Mouse (Mus musculus) spleen, postnatal 10 days (tissue): ENCODE measurements at regions not wholly inside any gene's neighbourhood (a gene's known extent, or its start where the extent isn't known, plus 50 kb on each side); places are given as distances from the start of the nearest gene placed in this dataset.

Experiments used
- DNase-seq, 2 experiments: peaks; one replicate each; pipeline ENCODE4 v3.0.0; 2021 to 2022; ENCODE audit warnings: low spot score in 2 of 2

DNA sequence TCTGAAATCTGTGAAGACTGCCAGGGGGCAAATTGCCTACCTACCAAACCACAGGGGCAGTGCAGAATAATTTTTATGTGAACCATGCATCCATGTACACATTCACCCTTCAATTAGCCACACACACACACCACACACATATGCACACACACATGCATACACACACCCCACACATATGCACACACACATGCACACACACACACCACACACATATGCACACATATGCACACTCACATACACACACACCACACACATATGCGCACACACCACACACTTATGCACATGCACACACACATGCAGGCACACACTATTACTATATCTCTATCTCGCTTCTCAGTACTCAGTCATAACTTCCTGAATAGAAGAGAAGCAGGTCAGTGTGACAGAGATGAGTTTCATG, 95.9 kb upstream of the Cadm1 start:
- no peak for DNase-seq

GRCm38 (mm10) chr9:47438976-47439375, 91.0 kb upstream of the Cadm1 start:
- no peak for DNase-seq

DNA sequence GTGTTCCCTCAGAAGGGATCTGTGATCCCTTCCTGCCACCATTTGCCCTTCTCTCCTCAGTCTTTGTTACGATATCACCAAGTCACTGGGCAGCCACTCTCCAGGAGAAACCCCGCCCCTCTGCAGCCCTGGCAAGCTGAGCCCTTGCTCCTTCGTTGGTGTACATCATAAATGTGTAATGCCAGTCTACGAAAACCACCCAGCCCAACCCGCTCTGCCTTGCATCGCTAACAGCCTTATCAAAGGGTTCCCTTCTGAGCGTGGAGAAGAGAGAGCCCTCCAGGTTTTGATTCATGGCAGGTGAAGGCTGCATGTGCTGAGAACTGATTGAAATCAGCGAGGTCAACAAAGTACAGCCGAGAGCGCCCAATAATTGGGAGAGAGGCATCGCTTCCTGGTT, 90.5 kb upstream of the Cadm1 start:
- DNase-seq: no peak

DNA sequence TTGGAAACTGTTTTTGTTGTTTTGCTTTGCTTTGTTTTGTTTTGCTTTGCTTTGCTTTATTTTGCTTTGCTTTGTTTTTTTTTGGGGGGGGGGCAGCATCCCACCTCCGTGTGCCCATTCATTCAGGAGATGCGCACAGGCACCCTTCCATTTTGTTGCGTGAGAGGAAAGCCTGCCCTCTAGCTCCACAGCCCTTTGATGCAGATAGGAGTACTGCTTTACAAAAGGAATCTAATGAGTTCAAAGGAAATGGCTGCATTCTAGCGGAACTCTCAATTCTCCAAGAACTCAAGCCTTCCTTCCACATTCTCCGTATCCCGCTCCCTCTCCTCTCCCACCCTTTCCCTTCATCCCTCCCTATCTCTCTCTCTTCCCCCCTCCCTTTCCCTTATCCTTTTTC, 89.8 kb upstream of the Cadm1 start:
- DNase-seq: no peak

GRCm38 (mm10) chr9:47441155-47441554, 88.8 kb upstream of the Cadm1 start:
- DNase-seq: no peak

DNA sequence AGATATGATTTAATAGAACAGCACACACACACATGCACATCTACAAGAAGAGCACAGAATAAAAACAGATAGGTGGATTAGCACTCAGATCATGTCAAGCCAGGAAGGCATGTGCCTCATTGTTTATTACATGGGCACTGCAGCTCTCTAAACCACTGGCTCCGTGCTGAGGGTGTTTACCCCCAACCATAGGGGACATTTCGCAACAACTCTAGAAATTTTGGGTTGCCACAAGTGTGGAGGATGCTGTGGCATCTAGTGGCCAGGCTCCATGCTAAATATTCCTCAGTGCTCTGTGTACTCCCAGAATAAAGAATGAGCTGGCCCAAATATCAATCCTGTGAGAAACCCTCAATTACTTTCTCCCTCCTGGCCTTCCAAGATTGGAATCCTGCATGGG, 85.8 kb upstream of the Cadm1 start:
- no peak for DNase-seq

DNA sequence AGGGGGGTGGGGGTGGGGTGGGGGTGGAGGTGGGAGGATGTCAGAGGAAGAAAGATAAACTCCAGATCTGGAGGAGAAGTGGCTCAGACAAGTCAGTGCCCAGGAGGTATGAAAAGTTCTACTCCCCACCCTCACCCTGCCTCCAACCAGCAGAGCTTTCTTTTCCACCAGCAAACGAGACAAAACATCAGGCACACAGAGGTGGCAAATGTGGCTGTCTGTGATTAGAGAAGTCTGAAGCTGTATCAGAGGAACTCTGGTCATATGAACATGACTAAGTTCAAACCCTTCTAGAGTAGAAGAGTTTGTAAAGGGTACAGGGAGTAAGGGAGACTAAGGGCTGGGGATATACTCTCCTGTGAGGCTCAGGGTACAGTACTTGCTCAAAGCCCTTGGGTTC, 85.2 kb upstream of the Cadm1 start:
- DNase-seq: no peak

GRCm38 (mm10) chr9:47445332-47445731, 84.6 kb upstream of the Cadm1 start:
- DNase-seq: no peak

DNA sequence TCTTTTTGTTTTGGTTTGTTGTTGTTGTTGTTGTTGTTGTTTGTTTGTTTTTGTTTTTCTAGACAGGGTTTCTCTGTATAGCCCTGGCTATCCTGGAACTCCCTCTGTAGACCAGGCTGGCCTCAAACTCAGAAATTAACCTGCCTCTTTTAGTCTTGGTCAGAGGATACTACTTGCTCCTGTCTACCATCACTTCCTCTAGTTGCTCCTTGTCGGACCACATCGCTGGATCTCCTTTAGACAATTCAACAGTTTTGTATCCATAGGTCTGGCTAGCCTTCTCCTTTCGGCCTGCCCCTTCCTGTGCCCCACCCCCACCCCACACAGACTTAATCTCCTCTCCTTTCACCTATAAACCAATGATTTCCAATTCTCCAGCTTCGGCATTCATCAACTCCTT, 77.2 kb upstream of the Cadm1 start:
- DNase-seq: no peak

DNA sequence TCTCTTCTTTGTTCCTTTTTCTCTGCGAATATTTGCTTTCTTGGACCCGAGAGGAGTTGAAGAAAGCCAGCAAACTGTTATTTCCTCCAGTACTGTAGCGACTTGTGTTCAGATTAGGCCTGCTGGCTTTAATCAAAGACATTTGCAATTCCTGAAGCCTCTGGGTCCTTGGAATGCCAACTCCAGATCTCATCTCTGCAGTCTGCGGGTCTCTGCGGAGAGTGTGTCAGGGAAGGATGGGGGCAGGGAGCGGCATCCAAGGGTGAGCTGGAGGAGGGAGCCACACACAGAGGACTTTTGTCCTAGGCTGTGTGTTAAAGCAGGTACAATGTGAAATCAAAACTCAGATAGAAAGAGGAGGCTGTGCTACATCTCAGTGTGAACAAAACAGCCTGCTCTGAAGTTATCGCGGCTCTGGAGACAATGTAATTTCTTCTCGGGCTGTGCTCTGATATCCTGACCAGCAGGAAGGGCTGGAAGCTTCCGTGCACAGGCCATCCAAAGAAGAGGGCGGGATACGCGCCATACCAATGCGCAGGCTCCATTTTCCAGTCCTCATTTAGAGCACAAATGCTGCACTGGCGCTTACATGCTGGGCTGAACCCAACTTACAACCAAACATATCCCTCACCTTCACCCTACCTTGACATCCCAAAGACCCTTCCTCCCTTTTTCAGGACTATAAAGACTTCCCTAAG, 71.1 kb upstream of the Cadm1 start:
- DNase-seq: no peak

DNA sequence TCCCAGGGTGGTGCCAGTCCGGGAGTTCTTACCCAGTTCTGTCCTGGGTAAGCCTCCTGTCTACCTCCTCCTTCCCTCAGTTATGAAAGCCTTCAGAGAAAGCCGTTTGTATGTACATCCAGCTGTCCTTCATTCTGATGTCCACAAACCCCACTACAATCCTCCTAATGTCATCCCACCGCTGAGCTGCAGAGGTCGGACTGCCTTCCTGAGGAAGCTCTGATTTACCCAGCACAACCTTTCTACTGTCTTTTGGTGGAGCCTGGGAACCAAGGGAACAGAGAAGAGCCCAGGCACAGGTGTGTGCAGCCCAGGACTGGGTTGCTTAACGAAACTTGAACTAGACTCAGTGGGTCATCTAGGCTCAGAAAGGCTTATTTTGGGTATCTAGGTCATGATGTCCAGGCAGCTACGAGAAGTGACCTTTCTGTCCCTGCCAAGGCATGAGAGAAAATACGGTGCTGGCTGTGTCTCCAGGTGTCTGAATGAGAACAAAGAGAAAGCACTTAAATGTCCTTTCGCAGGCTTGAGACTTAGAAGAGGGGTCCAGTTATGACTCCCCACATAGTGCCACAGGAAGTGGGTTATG, 70.4 kb upstream of the Cadm1 start:
- DNase-seq: no peak

- no peak for DNase-seq
These were observed 69.7 kb upstream of the Cadm1 start for GRCm38 (mm10) chr9:47460241-47460640.

GRCm38 (mm10) chr9:47461915-47462314, 68.1 kb upstream of the Cadm1 start:
- no peak for DNase-seq

DNA sequence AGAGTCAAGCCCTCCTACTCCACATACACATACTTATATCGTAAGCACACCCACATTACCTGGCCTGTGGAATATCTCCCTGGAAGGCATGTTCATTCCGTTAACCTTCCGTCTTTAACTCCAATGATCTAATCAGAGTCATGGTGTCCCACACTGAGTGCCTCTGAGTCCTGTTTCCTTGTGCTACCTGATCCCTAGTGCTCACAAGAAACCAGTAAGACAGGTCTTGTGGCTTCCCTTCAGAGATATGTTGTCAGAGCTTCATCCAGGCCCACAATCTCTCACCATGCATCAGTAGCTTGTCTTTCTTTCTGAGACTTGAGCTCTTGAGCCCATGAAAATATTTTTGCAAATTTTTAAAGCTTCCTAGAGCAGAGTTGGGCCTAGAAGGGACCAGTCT, 63.2 kb upstream of the Cadm1 start:
- DNase-seq: no peak

GRCm38 (mm10) chr9:47467815-47468214, 62.2 kb upstream of the Cadm1 start:
- no peak for DNase-seq

DNA sequence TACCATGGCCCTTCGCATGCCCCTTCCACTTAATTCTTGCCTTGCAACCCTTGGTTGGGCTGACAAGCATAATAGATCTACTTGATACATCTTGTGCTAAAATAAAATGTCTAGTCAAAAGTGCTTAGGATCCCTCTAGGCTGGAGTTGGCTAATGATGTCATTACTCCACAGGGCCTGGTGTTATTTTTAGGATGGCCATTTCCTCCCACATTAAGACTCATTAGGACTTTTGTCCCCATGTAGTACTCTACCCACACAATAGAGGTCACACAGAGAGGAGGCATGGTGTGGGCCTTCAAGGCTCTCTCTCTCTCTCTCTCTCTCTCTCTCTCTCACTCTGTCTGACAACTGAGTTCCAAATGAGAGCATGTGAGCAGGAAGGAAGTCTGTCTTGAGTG, 60.4 kb upstream of the Cadm1 start:
- DNase-seq: no peak

- no peak for DNase-seq
These were observed 59.2 kb upstream of the Cadm1 start for GRCm38 (mm10) chr9:47470741-47471140.

- no peak for DNase-seq
These were observed 58.1 kb upstream of the Cadm1 start for GRCm38 (mm10) chr9:47471767-47472420.

- no peak for DNase-seq
These were observed 56.1 kb upstream of the Cadm1 start for GRCm38 (mm10) chr9:47473776-47474365.

DNA sequence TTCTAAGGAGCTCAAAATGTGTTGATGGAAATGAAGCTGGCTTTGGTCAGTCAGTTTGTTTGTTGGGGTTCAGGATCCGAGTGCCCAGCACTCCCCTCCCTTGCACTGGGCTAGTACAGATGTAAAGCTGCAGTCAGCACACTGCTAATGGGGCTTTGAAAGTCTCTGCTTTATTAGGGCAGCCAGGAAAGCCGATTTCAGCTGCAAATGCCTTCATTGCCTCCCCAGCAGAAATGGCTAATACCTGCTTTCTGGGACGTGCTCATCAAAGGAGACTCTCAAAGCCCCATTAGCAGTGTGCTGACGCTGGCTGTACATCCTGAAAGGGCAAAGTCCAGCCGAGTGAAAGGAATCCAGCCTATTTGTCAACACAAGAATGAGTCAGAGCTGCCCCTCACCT, 55.2 kb upstream of the Cadm1 start:
- no peak for DNase-seq

- no peak for DNase-seq
These were observed 52.1 kb upstream of the Cadm1 start for GRCm38 (mm10) chr9:47477889-47478288.
